Mouse (Mus musculus) cortical plate, adult 2 months (tissue): ENCODE results near the gene Vstm4.

ENCODE experiments used
- CTCF ChIP-seq: fragments of 200-500 bp; IDR thresholded peaks from 2 replicates; pipeline ENCODE4 v1.5.1; 2011; ENCODE audit warnings: mild to moderate bottlenecking, control low read depth, low read length; ENCODE audit not compliant: insufficient read depth; ENCODE audit errors: extremely low read depth
- POLR2A ChIP-seq: fragments of 200-500 bp; IDR thresholded peaks from 2 replicates; pipeline ENCODE4 v1.6.1; 2011; ENCODE audit warnings: mild to moderate bottlenecking, low read length, control low read depth; ENCODE audit not compliant: insufficient read depth; ENCODE audit errors: extremely low read depth

GRCm38 (mm10) chr14:32894878-32895277, 38.3 kb downstream of the Vstm4 start:
- TF ChIP-seq POLR2A: no peak
- TF ChIP-seq CTCF: no peak
